Mouse (Mus musculus) heart, postnatal 0 days (tissue): ENCODE results near the gene Thop1.

ENCODE experiments used
- CTCF ChIP-seq: IDR thresholded peaks from 2 replicates; pipeline ENCODE4 v1.5.1; 2016; ENCODE audit warnings: antibody characterized with exemption, control low read depth, low read depth
- EP300 ChIP-seq: IDR thresholded peaks from 2 replicates; pipeline ENCODE4 v1.6.1; 2016; ENCODE audit warnings: antibody characterized with exemption, low read depth

DNA sequence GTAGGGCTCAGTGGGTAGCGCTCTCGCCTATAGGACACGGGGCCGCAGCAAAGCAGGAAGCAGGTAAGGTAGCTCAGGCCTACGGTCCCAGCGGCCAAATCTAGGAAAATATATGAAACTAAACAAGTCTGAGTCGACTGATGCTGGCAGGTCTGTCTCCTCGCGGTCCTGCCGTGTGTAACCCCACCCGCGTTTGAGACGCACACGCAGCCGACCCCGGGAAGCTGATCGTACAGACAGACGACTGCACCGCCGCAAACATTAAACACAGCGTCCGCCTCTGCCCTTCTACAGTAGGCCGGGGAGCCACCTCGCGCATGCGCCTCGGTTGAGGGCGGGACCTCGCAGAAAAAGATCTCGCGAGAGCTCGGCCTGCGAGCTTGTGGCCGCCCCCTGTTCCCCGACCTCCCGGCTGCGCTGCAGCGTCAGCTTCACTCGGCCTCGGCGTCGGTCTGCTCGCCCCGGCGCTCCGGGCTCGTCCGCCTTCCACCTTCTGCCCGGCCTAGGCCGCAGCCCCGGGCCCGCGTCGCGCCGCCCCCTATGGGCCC, 35.8 kb downstream of the Thop1 start, which contains the start of gene Map2k2:
- TF ChIP-seq EP300 (peak; percentile 91; the same call in 1 of the 2 replicates), CTCF (0 out of 2 replicates have a peak, but pooled peaks have one; percentile 9)
